Mouse (Mus musculus): ENCODE results near the gene Csad.
A peak's percentile ranks its signal among the peaks of the same experiment; 100 is the strongest.

Csad gene

DNA sequence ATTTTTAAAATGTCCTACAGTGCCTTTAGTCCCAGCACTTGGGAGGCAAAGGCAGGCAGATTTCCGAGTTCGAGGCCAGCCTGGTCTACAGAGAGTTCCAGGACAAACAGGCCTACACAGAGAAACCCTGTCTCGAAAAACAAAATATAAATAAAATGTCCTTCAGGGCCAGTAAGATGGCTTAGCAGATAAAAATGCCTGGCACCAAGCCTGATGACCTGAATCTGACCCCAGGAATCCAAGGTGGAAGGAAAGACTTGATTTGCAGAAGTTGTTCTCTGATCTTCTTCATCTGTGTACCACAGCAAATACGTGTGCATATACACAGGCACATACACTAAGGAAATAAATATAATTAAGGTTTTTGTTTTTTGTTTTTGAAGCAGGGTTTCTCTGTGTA lies 9.2 kb downstream of the Csad start:
- DNase-seq = no peak

DNA sequence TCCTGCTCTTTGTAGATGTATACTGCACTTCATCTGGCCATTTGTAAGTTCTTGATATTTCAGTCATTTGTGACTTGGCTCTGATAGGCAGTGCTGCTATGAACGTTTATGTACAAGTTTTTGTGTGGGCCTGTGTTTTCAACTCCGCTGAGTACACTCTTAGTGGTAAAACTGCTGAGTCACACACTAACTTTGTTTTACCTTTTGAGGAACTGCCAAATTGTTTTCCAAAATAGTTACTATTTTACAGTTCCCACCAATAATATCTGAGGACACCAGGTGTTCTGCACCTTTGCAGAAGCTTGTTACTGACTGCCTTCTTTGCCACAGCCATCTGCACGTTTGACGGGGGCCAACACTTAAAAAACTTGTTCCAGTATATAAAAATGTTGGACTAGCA lies 10.1 kb downstream of the Csad start:
- no peak for DNase-seq

DNA sequence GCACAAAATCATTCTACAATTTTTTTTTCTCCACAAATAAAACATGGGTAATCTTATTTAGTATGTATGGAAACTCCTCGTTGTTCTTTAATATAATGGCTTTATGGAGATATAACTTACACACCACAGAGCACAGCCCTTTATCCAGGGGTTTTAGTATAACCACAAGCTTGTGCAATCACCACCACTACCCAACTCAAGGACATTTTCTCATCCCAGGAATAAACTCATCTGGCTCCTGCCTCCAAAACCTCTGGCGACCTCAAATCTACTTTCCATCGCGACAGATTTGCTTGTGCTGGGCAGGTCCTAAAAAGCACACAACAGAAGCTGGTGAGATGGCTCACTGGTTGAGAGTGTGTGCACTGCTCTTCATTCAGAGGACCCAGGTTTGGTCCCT lies 10.9 kb downstream of the Csad start:
- DNase-seq = no peak

DNA sequence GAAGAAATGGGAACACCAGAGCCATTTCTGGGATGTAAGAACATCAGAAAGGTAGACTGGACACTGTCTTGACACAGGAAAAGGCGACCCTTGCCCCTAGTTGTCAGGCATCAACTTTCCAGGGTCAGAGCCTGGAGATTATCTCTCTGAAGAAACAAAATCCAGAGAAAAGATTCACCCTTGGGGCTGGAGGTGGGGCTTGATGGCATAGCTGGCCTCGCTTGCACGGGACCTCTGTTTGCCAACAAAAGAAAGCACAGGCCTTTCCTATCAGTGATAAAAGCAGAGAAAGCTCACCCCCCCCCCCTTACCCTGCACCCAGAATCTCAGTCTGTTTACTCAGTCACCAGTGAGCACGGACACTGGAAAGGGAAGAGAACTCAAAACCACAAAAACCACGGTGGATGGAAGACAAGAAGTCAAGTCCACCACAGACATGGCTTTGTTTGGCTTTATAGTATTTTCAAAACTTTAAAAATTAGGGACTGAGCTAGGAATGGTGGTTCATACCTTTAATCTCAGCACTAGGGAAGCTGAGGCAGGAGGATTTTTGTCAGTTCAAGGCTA lies 11.6 kb downstream of the Csad start:
- DNase-seq = no peak

DNA sequence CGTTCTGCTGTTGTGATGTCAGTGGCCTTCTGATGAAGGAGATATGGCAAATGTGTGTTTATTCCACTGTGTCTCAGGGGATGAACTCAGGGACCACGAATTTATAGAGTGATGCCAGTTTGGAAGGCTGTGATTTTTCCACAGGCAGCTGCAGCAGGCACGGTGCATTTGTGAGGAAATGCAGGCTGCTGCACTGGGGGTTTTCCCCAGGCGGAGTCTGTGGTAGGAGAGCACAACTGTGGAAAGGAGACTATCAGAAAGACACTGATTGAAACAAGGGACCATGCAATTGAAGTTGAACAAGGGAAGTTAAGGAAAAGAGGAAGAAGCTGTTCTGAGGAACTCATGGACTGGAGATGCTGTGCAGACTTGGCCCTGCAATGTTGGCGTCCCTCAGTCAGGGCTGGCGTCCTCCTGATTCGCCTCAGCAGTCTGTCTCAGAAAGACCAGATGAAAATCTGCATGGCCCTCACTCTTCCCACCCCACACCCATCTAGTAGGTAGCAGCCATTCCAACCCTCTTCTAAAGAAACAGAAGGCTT lies 12.2 kb downstream of the Csad start:
- DNase-seq = no peak

DNA sequence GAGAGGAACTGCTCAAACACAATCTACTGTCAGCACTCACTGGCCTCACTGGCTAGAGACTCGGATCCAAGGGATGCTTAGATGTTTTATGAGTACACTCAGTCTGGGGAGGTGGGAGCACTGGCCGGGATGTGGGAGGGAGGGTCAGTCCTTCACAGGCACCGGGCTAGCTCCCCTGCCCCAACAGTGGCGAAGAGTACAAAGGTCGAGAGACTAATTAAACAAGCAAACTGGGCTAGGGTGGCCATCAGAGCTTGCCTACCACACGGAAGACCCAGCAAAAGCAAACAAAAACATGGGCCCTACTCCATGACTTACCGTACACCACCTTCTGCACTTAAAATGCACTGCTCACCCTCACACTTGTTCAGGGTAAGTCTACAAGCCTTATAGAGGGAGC lies 12.8 kb downstream of the Csad start:
- no peak for DNase-seq

DNA sequence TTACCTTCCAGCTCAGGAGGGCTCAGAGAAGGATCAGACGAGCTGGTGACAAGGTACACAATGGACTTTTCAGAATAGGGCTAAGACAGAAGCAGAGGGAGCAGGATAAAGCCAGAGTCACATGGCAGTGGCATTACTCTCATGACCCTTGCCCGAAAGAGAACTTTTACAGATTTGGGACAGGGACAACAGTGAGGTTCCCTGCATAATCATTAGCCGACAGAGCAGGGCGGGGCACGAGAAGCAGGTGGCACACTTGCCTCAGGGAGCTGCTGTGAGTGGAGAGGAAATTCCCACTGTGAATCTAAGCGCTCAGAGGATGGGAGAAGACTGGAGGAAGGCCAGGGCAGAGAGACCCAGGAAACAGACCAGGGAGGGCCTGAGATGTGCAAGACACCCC lies 15.6 kb downstream of the Csad start:
- no peak for DNase-seq

DNA sequence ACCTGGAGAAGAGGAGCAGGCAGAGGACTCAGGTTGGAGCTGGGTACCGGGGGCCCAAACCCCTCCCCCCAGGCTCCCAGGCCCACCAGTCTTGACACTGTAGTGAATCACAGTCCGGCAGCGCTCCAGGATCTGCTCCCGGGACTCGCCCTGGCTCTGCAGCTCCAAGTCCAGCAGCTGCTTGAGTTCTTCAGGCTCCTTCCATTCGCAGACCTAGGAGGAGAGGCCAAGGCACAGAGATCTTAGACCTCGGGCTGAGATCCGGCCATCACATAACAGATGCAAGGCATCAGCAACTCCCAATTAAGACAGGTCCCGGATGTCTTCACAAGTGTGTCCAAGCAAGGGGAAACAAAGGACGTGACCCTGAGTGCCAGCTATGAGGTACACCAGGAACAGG lies 16.4 kb downstream of the Csad start:
- no peak for DNase-seq

DNA sequence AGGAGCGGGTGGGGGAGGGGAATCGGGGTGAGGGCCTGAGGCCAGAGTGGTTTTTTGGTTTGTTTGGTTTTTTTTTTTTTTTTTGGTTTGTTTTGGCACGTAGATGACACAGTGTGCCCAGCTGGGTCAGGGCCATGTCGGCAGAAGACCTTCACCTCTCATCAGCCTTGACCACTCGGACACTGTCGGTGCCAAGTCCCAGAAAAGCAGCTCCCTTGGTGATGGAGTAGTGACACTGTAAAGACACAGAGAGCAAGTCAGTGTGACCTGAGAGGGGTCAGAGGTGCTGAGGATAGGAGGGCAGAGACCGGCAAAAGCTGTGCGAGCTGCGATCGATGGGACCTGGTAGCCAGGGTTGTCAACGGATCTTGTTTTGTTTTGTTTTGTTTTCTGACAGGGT lies 18.3 kb downstream of the Csad start:
- no peak for DNase-seq

DNA sequence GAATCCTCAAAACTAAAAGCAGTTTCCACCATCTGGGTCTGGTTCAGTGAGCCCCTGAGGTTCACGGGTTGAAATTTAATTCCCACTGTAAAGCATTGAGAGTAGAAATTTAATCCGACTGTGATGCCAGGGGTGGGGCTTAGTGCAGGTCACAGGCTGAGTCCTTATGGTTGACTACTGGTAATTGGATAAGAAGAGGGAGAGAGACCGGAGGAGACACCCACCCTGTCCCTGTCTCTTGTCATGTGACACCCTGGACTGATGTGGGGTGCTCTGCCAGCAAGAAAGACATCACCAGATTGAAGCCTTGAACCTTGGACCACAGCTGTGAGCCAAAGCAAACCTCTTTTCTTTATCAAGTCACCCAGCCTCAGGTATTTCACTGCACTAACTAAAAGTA lies 21.4 kb downstream of the Csad start:
- no peak for DNase-seq

DNA sequence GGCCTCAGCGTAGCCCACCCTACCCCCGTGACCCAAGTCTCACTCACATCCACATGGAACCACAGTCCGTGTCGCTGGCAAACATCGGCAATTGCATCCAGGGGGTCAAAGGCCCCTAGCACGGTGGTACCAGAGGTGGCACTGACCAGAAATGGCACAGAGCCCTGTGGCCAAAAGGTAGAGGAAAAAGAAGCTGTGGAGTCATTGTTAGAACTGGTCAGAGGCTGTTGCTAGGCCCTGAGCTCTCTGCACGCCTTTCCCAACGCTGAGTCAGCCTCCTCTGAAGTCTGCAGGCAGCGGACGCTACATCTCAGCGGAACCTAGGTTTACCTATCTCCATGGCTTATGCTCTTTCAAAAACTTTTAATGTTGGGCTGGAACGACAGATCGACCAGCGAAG lies 24.6 kb downstream of the Csad start:
- no peak for DNase-seq

DNA sequence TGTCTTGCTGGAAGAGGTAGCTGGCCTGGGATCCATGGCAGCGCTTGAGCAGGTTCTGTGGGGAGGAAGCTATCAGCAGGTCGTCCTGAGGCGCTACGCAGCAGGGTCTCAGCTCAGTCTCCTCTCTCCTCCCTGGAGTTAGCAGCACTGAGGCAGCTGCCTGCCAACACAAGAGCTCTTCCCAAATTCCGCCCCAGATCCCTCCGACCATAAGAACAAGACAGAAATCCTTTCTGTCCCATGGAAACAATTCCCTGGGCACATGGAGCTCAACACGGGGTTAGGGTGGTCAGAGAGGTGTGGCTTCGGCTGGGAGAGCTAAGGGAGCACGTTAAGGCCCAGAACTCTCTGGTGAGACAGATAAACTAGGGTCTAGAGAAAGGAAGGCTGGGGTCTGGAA lies 25.4 kb downstream of the Csad start:
- DNase-seq = no peak

DNA sequence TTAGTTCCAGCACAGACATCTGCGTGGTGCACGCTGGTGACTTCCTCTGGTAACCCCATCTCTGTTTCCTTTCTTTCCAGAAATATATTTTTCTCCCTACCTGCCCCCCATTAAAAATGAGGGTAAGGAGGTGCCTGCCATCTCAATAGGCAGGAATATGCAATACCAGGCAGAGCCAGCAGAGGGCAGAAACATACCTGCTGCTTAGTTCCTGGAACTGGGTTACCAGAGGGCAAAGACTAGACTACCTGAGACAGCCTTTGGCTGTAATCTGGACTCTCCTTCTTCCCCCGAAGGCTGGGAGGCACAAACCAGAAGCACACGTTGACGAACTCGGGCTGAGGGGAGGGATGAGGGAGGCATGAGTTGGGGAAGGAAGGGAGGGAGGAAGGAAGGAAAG lies 26.2 kb downstream of the Csad start:
- peak; percentile 93 for DNase-seq

DNA sequence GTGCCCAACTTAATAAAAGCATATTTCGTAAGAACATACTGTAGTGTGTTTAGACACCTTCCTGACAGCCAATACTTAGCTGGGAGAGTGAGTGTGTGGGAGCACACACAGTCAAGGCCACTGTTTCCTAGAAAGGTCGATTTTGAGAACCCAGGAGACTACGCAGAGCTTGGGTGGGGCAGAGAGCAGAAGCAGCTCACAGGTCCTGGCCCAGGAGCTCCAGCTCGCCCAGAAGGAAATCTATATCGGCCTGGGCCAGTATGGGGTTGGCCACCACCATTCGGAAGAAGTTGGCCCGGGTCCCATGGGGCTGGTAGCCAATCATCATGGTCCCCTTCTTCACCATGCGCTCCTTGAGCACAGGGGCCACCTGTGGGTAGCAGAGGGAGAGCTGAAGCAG lies 27.1 kb downstream of the Csad start:
- DNase-seq = no peak

DNA sequence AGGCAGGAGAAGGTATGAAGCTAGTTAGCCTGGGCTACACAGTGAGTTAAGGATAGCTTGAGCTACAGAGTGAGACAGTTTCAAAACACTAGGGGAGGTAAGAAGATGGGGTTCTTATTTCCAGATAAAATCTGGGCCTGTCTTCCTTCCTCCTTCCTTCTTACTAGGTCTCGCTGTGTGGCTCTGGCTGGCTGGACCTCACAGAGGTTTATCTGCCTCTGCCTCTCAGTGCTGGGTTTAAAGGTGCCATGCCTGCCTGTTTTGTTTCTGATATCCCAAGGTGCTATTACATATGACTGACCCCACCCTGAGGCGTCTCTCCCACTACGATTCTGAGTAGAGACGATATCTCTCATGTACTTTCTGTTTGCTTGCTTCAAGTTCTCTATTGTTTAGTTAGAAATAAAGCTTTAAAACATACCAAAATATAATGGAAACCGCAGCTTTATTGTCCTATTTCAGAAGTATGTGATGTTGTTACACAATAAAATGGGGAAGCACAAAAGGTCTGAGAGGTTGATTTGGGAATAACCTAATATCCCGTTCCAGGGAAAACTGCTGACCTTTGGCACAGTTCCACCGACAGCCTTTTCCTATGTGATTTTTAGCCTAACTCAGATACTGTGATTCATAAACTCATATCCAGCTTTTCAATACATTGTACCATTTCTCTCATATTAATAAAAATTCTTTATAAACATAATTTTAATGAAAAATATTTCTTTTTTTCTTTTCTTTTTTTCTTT lies 27.8 kb downstream of the Csad start:
- no peak for DNase-seq

DNA sequence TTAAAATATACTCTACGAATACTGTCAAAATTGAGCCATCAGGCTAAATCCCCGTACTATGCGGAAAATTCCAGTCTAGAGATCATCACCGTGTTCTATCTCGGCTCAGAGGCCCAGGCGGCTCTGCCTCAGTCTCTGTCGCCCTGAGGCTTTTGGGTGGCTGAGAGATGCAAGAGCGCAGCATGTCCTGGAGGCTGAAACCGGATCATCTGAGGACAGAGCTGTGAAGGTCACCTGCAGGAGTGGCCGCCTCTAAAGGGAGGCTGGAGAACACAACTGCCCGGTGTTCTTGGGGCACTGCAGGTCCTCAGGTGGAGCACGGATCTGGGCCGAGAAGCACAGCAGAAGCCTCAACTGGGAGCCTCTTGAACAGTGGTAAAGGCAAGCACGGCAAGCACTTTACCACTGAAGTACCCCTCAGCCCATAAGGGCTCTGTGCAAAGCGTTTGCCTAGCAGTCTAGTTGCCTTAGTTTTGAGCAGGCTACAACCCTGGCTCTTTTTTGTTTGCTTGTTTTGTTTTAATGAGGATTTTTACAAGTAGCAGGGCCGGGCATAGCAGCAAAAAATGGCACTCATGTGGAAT lies 28.7 kb downstream of the Csad start:
- no peak for DNase-seq

DNA sequence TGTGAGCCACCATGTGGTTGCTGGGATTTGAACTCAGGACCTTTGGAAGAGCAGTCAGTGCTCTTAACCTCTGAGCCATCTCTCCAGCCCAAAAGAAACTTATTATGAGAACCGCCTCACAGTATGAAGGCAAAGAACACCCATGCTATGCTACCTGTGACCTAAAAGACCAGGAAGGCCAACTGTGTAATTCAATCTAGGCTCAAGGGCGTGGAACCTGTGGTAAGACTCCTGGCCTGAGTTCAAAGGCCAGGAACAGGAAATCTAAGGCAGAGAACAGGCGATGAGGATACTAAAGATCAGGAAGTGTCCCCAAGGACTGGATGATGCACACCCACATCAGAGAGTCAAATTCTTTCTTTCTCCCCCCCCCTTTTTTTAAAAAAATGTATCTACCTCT lies 30.9 kb downstream of the Csad start:
- DNase-seq = no peak

DNA sequence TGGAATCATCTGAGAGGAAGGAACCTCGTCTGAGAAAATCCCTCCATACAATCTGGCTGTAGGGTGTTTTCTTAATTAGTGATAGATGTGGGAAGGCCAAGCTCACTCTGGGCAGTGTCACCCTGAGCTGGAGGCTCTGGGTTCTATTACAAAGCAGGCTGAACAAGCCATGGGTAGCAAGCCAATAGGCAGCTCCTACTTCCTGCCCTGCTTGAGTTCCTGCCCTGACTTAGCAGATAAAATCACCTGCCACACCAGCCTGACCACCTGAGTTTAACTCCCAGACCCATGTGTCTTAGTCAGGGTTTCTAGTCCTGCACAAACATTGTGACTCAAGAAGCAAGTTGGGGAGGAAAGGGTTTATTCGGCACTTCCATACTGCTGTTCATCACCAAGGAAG lies 35.5 kb downstream of the Csad start:
- no peak for DNase-seq

DNA sequence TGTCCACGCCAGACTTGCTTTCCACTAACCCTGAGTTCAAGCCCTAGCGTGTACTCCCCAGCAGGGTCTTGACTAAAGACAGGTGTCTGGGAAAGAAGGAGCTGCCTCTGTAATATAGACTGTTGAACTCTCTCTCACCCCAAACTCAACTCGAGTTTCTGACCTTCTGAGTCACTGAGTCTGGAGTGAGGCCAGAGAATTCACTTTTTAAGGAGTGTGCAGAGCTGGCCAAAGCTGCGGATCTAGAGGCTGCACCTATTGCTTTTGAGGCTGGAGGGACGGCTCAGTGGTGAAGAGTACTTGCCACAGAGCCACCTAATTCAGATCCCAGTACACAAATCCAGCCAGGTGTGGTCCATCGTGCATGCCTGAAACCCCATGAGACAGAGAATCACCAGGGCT lies 36.9 kb downstream of the Csad start:
- DNase-seq = no peak

DNA sequence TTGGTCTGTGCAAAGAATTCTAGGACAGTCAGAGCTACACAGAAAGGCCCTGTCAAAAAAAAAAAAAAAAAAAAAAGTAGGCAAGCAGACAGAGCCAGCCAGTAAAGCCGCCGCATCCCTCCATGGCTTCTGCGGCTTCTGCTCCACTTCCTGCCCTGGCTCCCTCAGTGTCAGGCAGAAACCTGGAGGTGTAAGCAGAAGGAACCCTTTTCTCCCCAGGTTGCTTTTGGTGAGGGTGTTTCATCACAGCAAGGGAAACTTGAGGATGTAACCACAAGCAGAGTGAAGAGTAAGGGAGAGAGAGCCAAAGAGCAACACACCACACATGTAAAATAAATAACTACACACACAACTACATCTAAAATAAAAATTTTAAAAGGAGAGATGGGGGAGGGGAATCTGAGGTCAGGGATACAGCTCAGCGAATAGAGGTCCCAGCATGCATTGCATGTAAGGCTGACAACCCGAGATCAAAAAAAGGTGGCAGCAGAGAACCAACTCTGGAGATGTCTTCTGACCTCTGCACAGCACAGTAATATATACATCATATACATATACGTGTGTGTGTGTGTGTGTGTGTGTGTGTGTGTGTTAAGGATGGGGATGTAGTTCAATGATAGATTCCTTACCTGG lies 38.9 kb downstream of the Csad start:
- DNase-seq = peak; percentile 52

DNA sequence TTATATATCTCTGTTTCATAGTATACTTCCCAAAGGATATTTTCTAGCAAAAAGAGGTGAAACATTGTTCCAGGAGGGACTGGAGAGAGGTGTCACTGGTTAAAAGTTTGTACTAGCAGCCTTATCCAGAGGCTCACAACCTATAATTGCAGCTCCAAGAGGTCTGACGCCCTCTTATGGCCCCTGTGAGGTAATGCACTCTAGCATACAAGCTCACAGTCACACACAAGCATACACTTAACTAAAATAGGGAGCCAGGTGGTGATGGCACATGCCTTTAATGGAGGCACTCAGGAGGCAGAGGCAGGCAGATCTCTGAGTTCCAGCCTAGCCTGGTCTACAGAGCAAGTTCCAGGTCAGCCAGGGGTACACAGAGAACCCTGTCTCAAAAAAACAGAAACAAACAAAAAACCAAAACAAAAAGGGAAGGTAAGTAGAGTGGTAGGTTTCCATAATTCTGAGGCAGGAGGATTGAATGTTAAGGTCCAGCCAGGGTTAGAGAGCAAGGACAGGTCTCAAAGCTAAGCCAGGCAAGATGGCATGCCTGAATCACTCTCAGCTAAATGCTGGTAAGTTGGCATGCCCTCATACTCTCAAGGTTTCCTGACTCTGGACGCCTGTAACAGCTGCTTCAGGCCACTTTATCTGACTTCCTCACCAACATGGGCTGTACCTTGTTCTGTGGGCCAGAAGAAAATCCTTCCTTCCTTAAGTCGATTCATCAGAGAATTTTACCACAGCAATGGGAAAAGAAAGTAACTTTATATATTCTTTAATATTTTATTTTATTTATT lies 40.4 kb downstream of the Csad start:
- DNase-seq = no peak

DNA sequence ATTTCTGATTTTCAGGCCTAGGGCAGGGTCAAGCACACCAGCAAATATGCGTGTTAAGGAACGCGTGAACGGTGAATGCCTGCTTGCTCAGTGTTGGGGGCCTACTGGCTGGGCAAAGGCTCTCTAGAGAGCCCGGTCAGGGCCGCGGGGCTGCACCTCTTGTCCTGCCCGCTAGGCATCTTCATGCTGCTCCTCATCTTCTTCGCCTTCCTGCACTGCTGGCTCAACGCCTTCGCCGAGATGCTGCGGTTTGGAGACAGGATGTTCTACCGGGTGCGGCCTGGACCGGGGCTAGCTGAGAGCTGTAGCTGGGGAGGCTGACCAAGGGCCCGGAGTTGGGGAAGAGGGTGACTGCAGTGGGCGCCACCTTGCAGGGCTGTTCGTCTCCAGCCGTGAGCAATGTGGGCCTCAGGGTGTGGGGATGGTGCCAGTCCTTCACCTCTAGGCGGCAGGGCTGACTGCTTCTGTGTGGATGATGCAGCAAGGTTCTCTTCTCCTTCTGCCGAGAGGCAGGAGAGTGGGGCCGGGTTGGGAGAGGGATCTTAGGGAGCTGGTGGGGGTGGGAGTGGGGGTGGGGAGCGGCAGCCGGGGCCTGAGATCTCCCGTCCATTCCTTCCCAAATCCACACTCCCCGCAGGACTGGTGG lies 44.0 kb downstream of the Csad start:
- peak; percentile 45 for DNase-seq

DNA sequence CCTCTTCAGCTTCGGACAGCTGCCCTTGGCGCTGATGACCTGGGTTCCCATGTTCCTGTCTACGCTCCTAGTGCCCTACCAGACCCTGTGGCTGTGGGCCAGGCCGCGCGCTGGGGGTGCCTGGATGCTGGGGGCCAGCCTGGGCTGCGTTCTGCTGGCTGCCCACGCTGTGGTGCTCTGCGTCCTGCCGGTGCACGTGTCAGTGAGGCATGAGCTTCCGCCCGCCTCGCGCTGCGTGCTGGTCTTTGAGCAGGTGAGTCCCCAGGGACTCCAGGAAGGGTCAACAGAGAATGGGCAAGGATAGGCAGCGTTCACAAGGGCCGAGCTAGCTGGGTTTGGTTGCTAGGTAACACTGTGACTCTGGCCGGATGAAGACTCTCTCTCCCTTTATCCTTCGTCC lies 47.7 kb downstream of the Csad start:
- DNase-seq = no peak

Data from thymus, postnatal 4 days (tissue).